Mouse (Mus musculus): ENCODE results near the gene Rora. TPM values are rescaled to one million over a fixed set of nuclear protein-coding genes. Genes with fewer than 3 reads are reported as not detected.
"Not testable (repeated sequence)": the region's sequence is repeated elsewhere in the genome, so short reads cannot be mapped to it uniquely, and the experiment has no call there.

Rora gene
- polyA plus RNA-seq, 1 experiment from 2014 or later = 7.5 TPM

- no peaks in the 10 kb centered on the region for H3K9me3 ChIP-seq (ENCODE audit: control insufficient read depth, low read length)
- WGBS = 43% methylated on average over 15 of the region's 15 CpGs
- TF ChIP-seq EP300 (optimal IDR thresholded peaks at IDR 0.05) (peak; percentile 25), CTCF (IDR thresholded peaks at IDR 0.05; ENCODE audit: low read depth) (0 out of 2 replicates have a peak, but pooled peaks have one; percentile 10)
- H3K27me3 ChIP-seq (ENCODE audit: control insufficient read depth, insufficient read depth, low read length) = no peaks in the 10 kb centered on the region
- H3K4me2 ChIP-seq (replicated peaks; ENCODE audit: low read depth) = no peak overlapping the region
- no peak overlapping the region for H3K9ac ChIP-seq (ENCODE audit: low read length)
- H3K4me3 ChIP-seq (ENCODE audit: low read depth, low read length) = no peak overlapping the region
- peak; percentile 66; the same call in 1 of the 2 replicates for ATAC-seq (ENCODE audit: low FRiP score, low TSS enrichment)
- no peaks in the 10 kb centered on the region for H3K36me3 ChIP-seq (ENCODE audit: control insufficient read depth, insufficient read depth, low read length)
- DNase-seq (ENCODE audit: low spot score) = peak; percentile 62
- H3K4me1 ChIP-seq (replicated peaks; ENCODE audit: control insufficient read depth, insufficient read depth) = no peaks in the 10 kb centered on the region
- peak overlapping the region; percentile 13; the same call in 1 of the 2 replicates for H3K27ac ChIP-seq (replicated peaks)
These were observed 438.8 kb downstream of the Rora start for GRCm38 (mm10) chr9:69092119-69093013.

DNA sequence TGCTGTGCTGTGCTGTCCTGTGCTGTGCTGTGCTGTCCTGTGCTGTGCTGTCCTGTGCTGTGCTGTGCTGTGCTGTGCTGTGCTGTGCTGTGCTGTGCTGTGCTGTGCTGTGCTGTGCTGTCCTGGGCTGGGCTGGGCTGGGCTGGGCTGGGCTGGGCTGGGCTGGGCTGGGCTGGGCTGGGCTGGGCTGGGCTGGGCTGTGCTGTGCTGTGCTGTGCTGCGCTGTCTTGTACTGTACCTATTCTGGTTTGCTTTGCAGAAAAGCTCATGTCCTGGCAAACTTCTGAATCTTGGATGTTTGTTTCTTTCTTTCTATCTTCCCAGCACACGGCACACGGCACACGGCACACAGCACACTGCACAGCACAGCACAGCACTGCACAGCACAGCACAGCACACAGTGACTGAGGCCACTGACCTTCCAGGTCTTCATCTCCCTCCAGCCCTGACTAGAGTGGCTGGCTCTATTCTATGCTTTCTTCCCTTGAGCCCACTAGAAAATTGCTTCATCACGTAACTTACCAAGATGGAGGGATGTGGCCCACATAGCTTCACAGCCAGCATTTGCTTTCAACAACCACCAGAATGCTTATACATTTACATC is 446.7 kb downstream of the Rora start:
- DNase-seq (ENCODE audit: low spot score); H3K36me3 ChIP-seq (ENCODE audit: control insufficient read depth, insufficient read depth, low read length); H3K4me2 ChIP-seq (replicated peaks; ENCODE audit: low read depth): not testable (repeated sequence)

DNA sequence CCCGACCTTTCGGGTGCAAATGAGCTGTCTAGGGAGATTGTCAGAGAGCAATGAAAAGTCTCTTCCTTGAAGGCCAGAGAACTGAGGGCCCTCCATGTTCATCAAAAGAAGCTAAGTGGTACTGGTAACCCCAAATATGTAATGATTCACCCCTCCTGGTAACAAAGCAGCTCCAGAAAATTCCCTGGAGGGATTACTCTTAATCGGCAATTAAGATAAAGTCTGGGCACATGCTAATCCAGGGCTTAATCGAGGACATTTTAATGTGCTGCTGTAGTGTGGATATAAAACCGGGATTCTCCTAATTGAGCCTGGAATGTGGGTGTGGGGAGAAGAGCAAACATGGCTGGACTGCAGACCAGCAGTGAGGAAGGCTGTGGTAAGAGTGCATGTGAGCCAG is 450.7 kb downstream of the Rora start:
- Histone ChIP-seq H3K9ac (ENCODE audit: low read length) (no peak overlapping the region), H3K36me3 (ENCODE audit: control insufficient read depth, insufficient read depth, low read length) (no peaks in the 10 kb centered on the region), H3K4me3 (ENCODE audit: low read depth, low read length) (no peak overlapping the region), H3K9me3 (ENCODE audit: control insufficient read depth, low read length) (no peaks in the 10 kb centered on the region), H3K27ac (replicated peaks) (no peak overlapping the region), H3K27me3 (ENCODE audit: control insufficient read depth, insufficient read depth, low read length) (no peaks in the 10 kb centered on the region), H3K4me1 (replicated peaks; ENCODE audit: control insufficient read depth, insufficient read depth) (no peaks in the 10 kb centered on the region), H3K4me2 (replicated peaks; ENCODE audit: low read depth) (no peak overlapping the region)
- TF ChIP-seq EP300 (optimal IDR thresholded peaks at IDR 0.05) (no peak), CTCF (IDR thresholded peaks at IDR 0.05; ENCODE audit: low read depth) (no peak)
- 58% methylated on average over 5 of the region's 5 CpGs for WGBS
- DNase-seq (ENCODE audit: low spot score) (no peak), ATAC-seq (ENCODE audit: low FRiP score, low TSS enrichment) (no peak)

More for the DNA sequence above, 446.7 kb downstream of the Rora start:
- WGBS = 81% methylated on average over 5 of the region's 5 CpGs
- H3K9me3 ChIP-seq (ENCODE audit: control insufficient read depth, low read length); H3K27ac ChIP-seq (replicated peaks); H3K4me3 ChIP-seq (ENCODE audit: low read depth, low read length); H3K9ac ChIP-seq (ENCODE audit: low read length); H3K4me1 ChIP-seq (replicated peaks; ENCODE audit: control insufficient read depth, insufficient read depth); H3K27me3 ChIP-seq (ENCODE audit: control insufficient read depth, insufficient read depth, low read length); ATAC-seq (ENCODE audit: low FRiP score, low TSS enrichment): not testable (repeated sequence)

GRCm38 (mm10) chr9:69109618-69110300 is 456.2 kb downstream of the Rora start:
- no peak for ATAC-seq (ENCODE audit: low FRiP score, low TSS enrichment)
- TF ChIP-seq CTCF (IDR thresholded peaks at IDR 0.05; ENCODE audit: low read depth) = no peak
- no peak for TF ChIP-seq EP300 (optimal IDR thresholded peaks at IDR 0.05)
- Histone ChIP-seq H3K27me3 (ENCODE audit: control insufficient read depth, insufficient read depth, low read length) (no peaks in the 10 kb centered on the region), H3K4me1 (replicated peaks; ENCODE audit: control insufficient read depth, insufficient read depth) (no peaks in the 10 kb centered on the region), H3K36me3 (ENCODE audit: control insufficient read depth, insufficient read depth, low read length) (no peaks in the 10 kb centered on the region), H3K9ac (ENCODE audit: low read length) (no peak overlapping the region), H3K4me2 (replicated peaks; ENCODE audit: low read depth) (no peak overlapping the region), H3K9me3 (ENCODE audit: control insufficient read depth, low read length) (no peaks in the 10 kb centered on the region), H3K4me3 (ENCODE audit: low read depth, low read length) (no peak overlapping the region), H3K27ac (replicated peaks) (no peak overlapping the region)
- 79% methylated on average over 2 of the region's 2 CpGs for WGBS
- DNase-seq (ENCODE audit: low spot score) = no peak

GRCm38 (mm10) chr9:69110301-69110674 is 456.7 kb downstream of the Rora start:
- 76% methylated on average over 5 of the region's 5 CpGs for WGBS
- no peak overlapping the region for H3K4me2 ChIP-seq (replicated peaks; ENCODE audit: low read depth)
- no peak overlapping the region for H3K9ac ChIP-seq (ENCODE audit: low read length)
- H3K4me1 ChIP-seq (replicated peaks; ENCODE audit: control insufficient read depth, insufficient read depth) = no peaks in the 10 kb centered on the region
- H3K4me3 ChIP-seq (ENCODE audit: low read depth, low read length) = no peak overlapping the region
- no peaks in the 10 kb centered on the region for H3K9me3 ChIP-seq (ENCODE audit: control insufficient read depth, low read length)
- TF ChIP-seq EP300 (optimal IDR thresholded peaks at IDR 0.05) = no peak
- no peak for TF ChIP-seq CTCF (IDR thresholded peaks at IDR 0.05; ENCODE audit: low read depth)
- ATAC-seq (ENCODE audit: low FRiP score, low TSS enrichment) (no peak), DNase-seq (ENCODE audit: low spot score) (no peak)
- no peaks in the 10 kb centered on the region for H3K36me3 ChIP-seq (ENCODE audit: control insufficient read depth, insufficient read depth, low read length)
- no peaks in the 10 kb centered on the region for H3K27me3 ChIP-seq (ENCODE audit: control insufficient read depth, insufficient read depth, low read length)
- H3K27ac ChIP-seq (replicated peaks) = no peak overlapping the region

All from stomach, postnatal 0 days (tissue).